Mouse (Mus musculus): ENCODE measurements around the gene Il2rb. TPM values are rescaled to one million over a fixed set of nuclear protein-coding genes. Genes with fewer than 3 reads are reported as not detected.

Gene Il2rb
- total and polyA plus RNA-seq, 3 experiments: 0.04 TPM; not detected in 2

DNA sequence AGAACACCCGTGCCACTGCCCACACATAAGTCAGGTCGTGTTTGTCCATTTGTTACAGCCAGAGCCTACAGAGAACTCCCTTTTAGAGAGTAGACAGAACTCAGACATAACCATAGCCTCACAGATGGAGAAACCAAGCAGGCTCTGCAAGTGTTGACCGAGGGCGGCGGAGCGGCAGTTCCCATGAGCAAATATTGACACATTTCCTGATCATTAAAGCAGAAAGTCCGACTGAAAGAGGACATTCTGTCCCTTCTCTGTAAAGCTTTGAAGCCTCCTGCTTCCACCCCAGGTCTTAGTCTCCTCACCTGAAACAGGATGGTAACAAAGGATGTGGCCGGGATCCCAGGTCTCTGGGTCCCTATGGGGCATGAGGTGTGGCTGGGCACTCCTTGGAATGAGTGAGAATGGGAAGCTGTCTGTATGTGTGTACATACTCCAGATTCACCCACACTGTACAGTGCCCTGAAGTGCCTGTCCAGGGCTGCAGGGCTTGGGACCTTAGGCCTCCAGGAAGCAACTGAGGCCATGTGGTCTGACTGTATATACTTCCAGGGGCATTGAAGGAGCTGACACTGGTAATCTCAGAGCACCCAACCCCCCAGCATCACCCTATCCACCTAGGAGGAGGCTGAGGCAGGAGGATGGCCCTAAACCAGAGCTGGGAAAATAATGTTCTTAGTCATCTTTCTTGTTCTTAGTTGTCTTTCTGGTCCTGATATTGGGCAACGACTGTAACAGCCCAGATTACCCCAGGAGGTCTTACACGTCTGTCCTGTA lies 37.7 kb upstream of the Il2rb start:
- Histone ChIP-seq H3K27ac (ENCODE audit: control insufficient read depth, low read depth, low read length) (no peak overlapping the region), H3K79me2 (ENCODE audit: control insufficient read depth, insufficient read depth, low read length, poor library complexity) (no peaks in the 10 kb centered on the region), H3K4me3 (ENCODE audit: control insufficient read depth in 1 of 2, insufficient read depth in 1 of 2, low read depth in 2 of 2, low read length in 2 of 2) (no peak overlapping the region)

DNA sequence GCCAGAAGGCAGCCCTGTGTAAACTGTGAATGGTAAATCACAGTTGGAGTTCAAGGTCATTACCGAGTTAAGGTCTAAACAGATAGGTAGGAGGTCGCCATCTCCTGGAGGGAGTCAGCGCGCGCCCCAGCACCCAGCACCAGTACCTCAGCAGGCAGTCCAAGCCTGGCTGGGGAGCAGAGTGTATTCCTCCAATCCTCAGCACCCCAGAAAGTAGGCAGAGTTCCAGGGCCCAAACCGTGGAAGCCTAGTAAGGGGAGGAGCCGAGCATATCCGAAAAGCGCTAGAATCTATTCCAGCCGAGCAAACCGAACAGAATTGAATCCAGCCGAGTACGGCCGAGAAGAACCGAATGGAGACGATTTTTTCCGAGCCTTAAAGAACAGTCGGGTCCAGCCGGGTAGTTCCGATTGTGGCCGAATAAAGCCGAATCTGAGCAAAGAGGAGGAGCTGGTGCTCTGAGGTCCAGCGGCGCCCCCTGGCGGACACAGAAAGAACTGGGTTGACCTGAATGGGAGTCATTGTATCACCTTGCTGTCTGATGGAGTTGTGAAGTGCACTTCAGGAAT lies 36.9 kb upstream of the Il2rb start:
- TF ChIP-seq CTCF (IDR thresholded peaks at IDR 0.05 in 2 of 3, conservative IDR thresholded peaks at IDR 0.05 in 1 of 3; ENCODE audit: control insufficient read depth in 1 of 3, insufficient read depth in 1 of 3, low read depth in 2 of 3, low read length in 3 of 3, poor library complexity in 1 of 3, severe bottlenecking in 1 of 3) (peak; percentile 87 to 95 (median 92)), TCF12 (IDR thresholded peaks at IDR 0.05; ENCODE audit: low read depth, low read length) (no peak), RCOR1 (IDR thresholded peaks at IDR 0.05; ENCODE audit: low read depth, low read length) (no peak), ZC3H11A (IDR thresholded peaks at IDR 0.05; ENCODE audit: low read depth, low read length) (peak; percentile 72), RAD21 (IDR thresholded peaks at IDR 0.05; ENCODE audit: low read depth, low read length) (peak; percentile 76), MEF2A (IDR thresholded peaks at IDR 0.05; ENCODE audit: extremely low read depth, insufficient replicate concordance, low read depth, low read length, poor library complexity, severe bottlenecking) (no peak), USF2 (IDR thresholded peaks at IDR 0.05; ENCODE audit: borderline replicate concordance in 1 of 2, insufficient read depth in 1 of 2, low read depth in 1 of 2, low read length in 2 of 2) (no peak), KAT2A (conservative IDR thresholded peaks at IDR 0.05; ENCODE audit: low read depth, low read length) (peak; percentile 32; the same call in 1 of the 2 replicates), SMC3 (IDR thresholded peaks at IDR 0.05; ENCODE audit: low read depth, low read length) (peak; percentile 85)
- H3K9me3 ChIP-seq (replicated peaks; ENCODE audit: insufficient read depth, low read length): no peaks in the 10 kb centered on the region
- H3K27ac ChIP-seq (ENCODE audit: control insufficient read depth, low read depth, low read length): no peak overlapping the region
- H3K9ac ChIP-seq (ENCODE audit: control insufficient read depth, low read depth, low read length, poor library complexity, severe bottlenecking): peak overlapping the region; percentile 50
- H3K27me3 ChIP-seq (ENCODE audit: control insufficient read depth in 1 of 2, insufficient read depth in 2 of 2, low read length in 2 of 2): peaks cover 1 to 2% of the 10 kb centered on the region in 2 experiments; a peak in 1 of 4 replicates
- peak overlapping the region; percentile 40 to 50 for H3K4me3 ChIP-seq (ENCODE audit: control insufficient read depth in 1 of 2, insufficient read depth in 1 of 2, low read depth in 2 of 2, low read length in 2 of 2)
- H3K4me1 ChIP-seq (ENCODE audit: control insufficient read depth in 1 of 2, insufficient read depth in 2 of 2, low read length in 2 of 2): no peaks in the 10 kb centered on the region; a peak in 1 of 4 replicates
- no peaks in the 10 kb centered on the region for H3K79me2 ChIP-seq (ENCODE audit: control insufficient read depth, insufficient read depth, low read length, poor library complexity)
- peaks cover 0 to 3% of the 10 kb centered on the region in 2 experiments; a peak in 1 of 4 replicates for H3K36me3 ChIP-seq (ENCODE audit: control insufficient read depth in 1 of 2, insufficient read depth in 2 of 2, low read length in 2 of 2)
- peak; percentile 94 for DNase-seq (ENCODE audit: low read depth, low spot score)

More for the DNA sequence above, 37.7 kb upstream of the Il2rb start:
- Histone ChIP-seq H3K4me1 (ENCODE audit: control insufficient read depth in 1 of 2, insufficient read depth in 2 of 2, low read length in 2 of 2) (no peaks in the 10 kb centered on the region; a peak in 1 of 4 replicates), H3K36me3 (ENCODE audit: control insufficient read depth in 1 of 2, insufficient read depth in 2 of 2, low read length in 2 of 2) (peaks cover 0 to 3% of the 10 kb centered on the region in 2 experiments; a peak in 1 of 4 replicates), H3K9ac (ENCODE audit: control insufficient read depth, low read depth, low read length, poor library complexity, severe bottlenecking) (no peak overlapping the region), H3K27me3 (ENCODE audit: control insufficient read depth in 1 of 2, insufficient read depth in 2 of 2, low read length in 2 of 2) (peaks cover 1 to 2% of the 10 kb centered on the region in 2 experiments; a peak in 1 of 4 replicates), H3K9me3 (replicated peaks; ENCODE audit: insufficient read depth, low read length) (no peaks in the 10 kb centered on the region)
- no peak for TF ChIP-seq JUND (IDR thresholded peaks at IDR 0.05; ENCODE audit: low read depth, low read length)
- TF ChIP-seq POLR2AphosphoS5 (IDR thresholded peaks at IDR 0.05; ENCODE audit: borderline replicate concordance, low read depth, low read length): no peak
- no peak for TF ChIP-seq TAL1 (IDR thresholded peaks at IDR 0.05; ENCODE audit: low read length)
- TF ChIP-seq MAZ (IDR thresholded peaks at IDR 0.05; ENCODE audit: low read depth, low read length): no peak
- no peak for TF ChIP-seq MAX (IDR thresholded peaks at IDR 0.05; ENCODE audit: low read length)
- TF ChIP-seq KAT2A (conservative IDR thresholded peaks at IDR 0.05; ENCODE audit: low read depth, low read length): no peak
- TF ChIP-seq MYB (IDR thresholded peaks at IDR 0.05; ENCODE audit: low read depth, low read length): no peak
- no peak for TF ChIP-seq RAD21 (IDR thresholded peaks at IDR 0.05; ENCODE audit: low read depth, low read length)
- no peak for TF ChIP-seq MYC (IDR thresholded peaks at IDR 0.05; ENCODE audit: low read depth, low read length)
- no peak for TF ChIP-seq TBP (IDR thresholded peaks at IDR 0.05; ENCODE audit: low read depth, low read length)
- no peak for DNase-seq (ENCODE audit: low read depth, low spot score)

Measured in MEL (cell line).